Mouse (Mus musculus): Measurements from ENCODE around the gene Gstp2.
"Not testable (repeated sequence)": the region's sequence is repeated elsewhere in the genome, so short reads cannot be mapped to it uniquely, and the experiment has no call there.

The Gstp2 gene

GRCm38 (mm10) chr19:4052516-4053030 lies 6.8 kb upstream of the Gstp2 start:
- ATAC-seq (ENCODE audit: insufficient number of reproducible peaks, low FRiP score, low TSS enrichment): no peak

GRCm38 (mm10) chr19:4051741-4052515 lies 6.1 kb upstream of the Gstp2 start:
- ATAC-seq (ENCODE audit: insufficient number of reproducible peaks, low FRiP score, low TSS enrichment): no peak

GRCm38 (mm10) chr19:4051016-4051415 lies 5.2 kb upstream of the Gstp2 start:
- no peak for ATAC-seq (ENCODE audit: insufficient number of reproducible peaks, low FRiP score, low TSS enrichment)

- not testable (repeated sequence) for ATAC-seq (ENCODE audit: insufficient number of reproducible peaks, low FRiP score, low TSS enrichment)
These were observed 3.2 kb upstream of the Gstp2 start for GRCm38 (mm10) chr19:4049069-4049468.

- no peak for ATAC-seq (ENCODE audit: insufficient number of reproducible peaks, low FRiP score, low TSS enrichment)
These were observed 2.0 kb upstream of the Gstp2 start for GRCm38 (mm10) chr19:4047859-4048258.

- ATAC-seq (ENCODE audit: insufficient number of reproducible peaks, low FRiP score, low TSS enrichment): no peak
These were observed 1.0 kb upstream of the Gstp2 start for GRCm38 (mm10) chr19:4046866-4047254.

GRCm38 (mm10) chr19:4044109-4044508 lies 1.7 kb downstream of the Gstp2 start:
- not testable (repeated sequence) for ATAC-seq (ENCODE audit: insufficient number of reproducible peaks, low FRiP score, low TSS enrichment)

GRCm38 (mm10) chr19:4042124-4042523 lies 3.7 kb downstream of the Gstp2 start:
- no peak for ATAC-seq (ENCODE audit: insufficient number of reproducible peaks, low FRiP score, low TSS enrichment)

GRCm38 (mm10) chr19:4041500-4041899 lies 4.3 kb downstream of the Gstp2 start:
- not testable (repeated sequence) for ATAC-seq (ENCODE audit: insufficient number of reproducible peaks, low FRiP score, low TSS enrichment)

GRCm38 (mm10) chr19:4040941-4041340 lies 4.9 kb downstream of the Gstp2 start:
- ATAC-seq (ENCODE audit: insufficient number of reproducible peaks, low FRiP score, low TSS enrichment): not testable (repeated sequence)

- peak; percentile 70; the same call in 1 of the 2 replicates for ATAC-seq (ENCODE audit: insufficient number of reproducible peaks, low FRiP score, low TSS enrichment)
These were observed 8.0 kb downstream of the Gstp2 start, which contains the start of gene Gstp1 for GRCm38 (mm10) chr19:4037788-4038232. Gene Gstp1 (minus strand): TSS chr19:4037985.

- ATAC-seq (ENCODE audit: insufficient number of reproducible peaks, low FRiP score, low TSS enrichment): not testable (repeated sequence)
These were observed 8.6 kb downstream of the Gstp2 start for GRCm38 (mm10) chr19:4037154-4037787.

GRCm38 (mm10) chr19:4036327-4037045 lies 9.3 kb downstream of the Gstp2 start:
- no peak for ATAC-seq (ENCODE audit: insufficient number of reproducible peaks, low FRiP score, low TSS enrichment)

- ATAC-seq (ENCODE audit: insufficient number of reproducible peaks, low FRiP score, low TSS enrichment): no peak
These were observed 12.1 kb downstream of the Gstp2 start for GRCm38 (mm10) chr19:4033742-4034141.

- no peak for ATAC-seq (ENCODE audit: insufficient number of reproducible peaks, low FRiP score, low TSS enrichment)
These were observed 12.5 kb downstream of the Gstp2 start for GRCm38 (mm10) chr19:4033298-4033697.

GRCm38 (mm10) chr19:4032668-4033067 lies 13.2 kb downstream of the Gstp2 start:
- ATAC-seq (ENCODE audit: insufficient number of reproducible peaks, low FRiP score, low TSS enrichment): no peak

- ATAC-seq (ENCODE audit: insufficient number of reproducible peaks, low FRiP score, low TSS enrichment): no peak
These were observed 18.2 kb downstream of the Gstp2 start for GRCm38 (mm10) chr19:4027576-4027975.

- no peak for ATAC-seq (ENCODE audit: insufficient number of reproducible peaks, low FRiP score, low TSS enrichment)
These were observed 22.6 kb downstream of the Gstp2 start for GRCm38 (mm10) chr19:4023185-4023584.

- peak; percentile 83; the same call in 1 of the 2 replicates for ATAC-seq (ENCODE audit: insufficient number of reproducible peaks, low FRiP score, low TSS enrichment)
These were observed 26.9 kb downstream of the Gstp2 start for GRCm38 (mm10) chr19:4018743-4019583.
